Mouse (Mus musculus) forebrain, embryonic 11.5 days (tissue): Measurements from ENCODE around the gene Eml3. TPM values are rescaled to one million over a fixed set of nuclear protein-coding genes. Genes with fewer than 3 reads are reported as not detected.

Source experiments
- ATAC-seq: fragments of 200-750 bp; cut with Nextera tagmentation; replicated peaks from 2 replicates; pipeline ENCODE4 v1.8.0; 2017; ENCODE audit warnings: moderate TSS enrichment; ENCODE audit not compliant: low FRiP score
- DNase-seq: peaks from one replicate; pipeline ENCODE4 v3.0.0-alpha.2; 2017; ENCODE audit warnings: low spot score
- H3K27ac ChIP-seq: fragments of 300-500 bp; sonication (generic); 2 replicates; pipeline ENCODE4 v1.5.1; 2014; ENCODE audit warnings: low read depth, low read length
- H3K27me3 ChIP-seq: fragments of 300-500 bp; sonication (generic); 2 replicates; pipeline ENCODE4 v1.6.1; 2014; ENCODE audit warnings: mild to moderate bottlenecking, low read length, mixed read lengths; ENCODE audit not compliant: control insufficient read depth, insufficient read depth
- H3K36me3 ChIP-seq: fragments of 300-500 bp; sonication (generic); 2 replicates; pipeline ENCODE4 v1.6.1; 2014; ENCODE audit warnings: mild to moderate bottlenecking, low read length, moderate library complexity, mixed read lengths; ENCODE audit not compliant: control insufficient read depth, insufficient read depth
- H3K4me1 ChIP-seq: fragments of 300-500 bp; sonication (generic); replicated peaks from 2 replicates; pipeline ENCODE4 v1.6.1; 2014; ENCODE audit warnings: low read length, mixed read lengths; ENCODE audit not compliant: control insufficient read depth, insufficient read depth
- H3K4me2 ChIP-seq: fragments of 300-500 bp; sonication (generic); 2 replicates; pipeline ENCODE4 v1.6.1; 2014; ENCODE audit warnings: low read depth, mild to moderate bottlenecking, low read length, moderate library complexity, mixed read lengths; ENCODE audit not compliant: severe bottlenecking
- H3K4me3 ChIP-seq: fragments of 300-500 bp; sonication (generic); 2 replicates; pipeline ENCODE4 v1.5.1; 2014; ENCODE audit warnings: low read depth, low read length
- H3K9ac ChIP-seq: fragments of 300-500 bp; sonication (generic); 2 replicates; pipeline ENCODE4 v1.6.1; 2014; ENCODE audit warnings: low read length
- H3K9me3 ChIP-seq: fragments of 300-500 bp; sonication (generic); 2 replicates; pipeline ENCODE4 v1.6.1; 2016; ENCODE audit warnings: low read length, mixed read lengths; ENCODE audit not compliant: control insufficient read depth
- WGBS: fragments of 180-500 bp; shearing (Covaris S2); extraction: QIAGEN DNeasy Blood & Tissue Kit; methylation state at CpG from one replicate; pipeline ENCODE4 v1.1.7; 2014; 5-methylcytosine and 5-hydroxymethylcytosine counted together
- polyA plus RNA-seq: library from polyadenylated mRNA; unstranded; fragments of >200 nt; fragmentation: Nextera tagmentation; extraction: Ambion mirVana; gene quantifications from 2 replicates; pipeline ENCODE4 v1.2.1, GENCODE M21; 2014

Gene Eml3
- polyA plus RNA-seq, 1 experiment from 2014 or later = 12.2 TPM

- peak; percentile 55 for ATAC-seq
- H3K9me3 ChIP-seq = no peaks in the 10 kb centered on the region
- H3K4me1 ChIP-seq = peaks cover 15% of the 10 kb centered on the region; the same call in 1 of the 2 replicates
- H3K27me3 ChIP-seq = no peaks in the 10 kb centered on the region
- H3K27ac ChIP-seq = peak overlapping the region; percentile 94
- peak overlapping the region; percentile 99 for H3K9ac ChIP-seq
- peak overlapping the region; percentile 65 for H3K4me2 ChIP-seq
- peak overlapping the region; percentile 97 for H3K4me3 ChIP-seq
- under 1% methylated on average over 46 of the region's 46 CpGs for WGBS
- DNase-seq = no peak
- H3K36me3 ChIP-seq = peaks cover 15% of the 10 kb centered on the region
Measured at GRCm38 (mm10) chr19:8942276-8942964, 13.1 kb downstream of the Eml3 start.

- H3K27ac ChIP-seq = no peak overlapping the region
- WGBS = 78% methylated on average over 2 of the region's 2 CpGs
- peaks cover 15% of the 10 kb centered on the region; the same call in 1 of the 2 replicates for H3K4me1 ChIP-seq
- H3K27me3 ChIP-seq = no peaks in the 10 kb centered on the region
- H3K36me3 ChIP-seq = peaks cover 21% of the 10 kb centered on the region
- DNase-seq = no peak
- H3K4me2 ChIP-seq = peak overlapping the region; percentile 65
- H3K9me3 ChIP-seq = no peaks in the 10 kb centered on the region
- H3K4me3 ChIP-seq = peak overlapping the region; percentile 97
- H3K9ac ChIP-seq = peak overlapping the region; percentile 99
- no peak for ATAC-seq
Measured at GRCm38 (mm10) chr19:8943047-8943446, 13.7 kb downstream of the Eml3 start.

- Histone ChIP-seq H3K4me1 (peaks cover 15% of the 10 kb centered on the region; the same call in 1 of the 2 replicates), H3K27ac (no peak overlapping the region), H3K27me3 (no peaks in the 10 kb centered on the region), H3K4me3 (peak overlapping the region; percentile 5; the same call in 1 of the 2 replicates), H3K9me3 (no peaks in the 10 kb centered on the region), H3K9ac (no peak overlapping the region), H3K36me3 (peaks cover 29% of the 10 kb centered on the region), H3K4me2 (peak overlapping the region; percentile 32; the same call in 1 of the 2 replicates)
- DNase-seq (peak; percentile 47), ATAC-seq (no peak)
- 81% methylated on average over 5 of the region's 5 CpGs for WGBS
Measured at GRCm38 (mm10) chr19:8944062-8944461, 14.7 kb downstream of the Eml3 start.

- Histone ChIP-seq H3K27me3 (no peaks in the 10 kb centered on the region), H3K36me3 (peaks cover 33% of the 10 kb centered on the region), H3K9me3 (no peaks in the 10 kb centered on the region), H3K4me1 (peaks cover 15% of the 10 kb centered on the region; the same call in 1 of the 2 replicates), H3K9ac (no peak overlapping the region), H3K4me3 (no peak overlapping the region), H3K4me2 (no peak overlapping the region), H3K27ac (no peak overlapping the region)
- DNase-seq = peak; percentile 79
- 49% methylated on average over 5 of the region's 5 CpGs for WGBS
- no peak for ATAC-seq
Measured at GRCm38 (mm10) chr19:8944750-8945149, 15.4 kb downstream of the Eml3 start.

- H3K27me3 ChIP-seq = no peaks in the 10 kb centered on the region
- H3K9ac ChIP-seq = no peak overlapping the region
- no peak overlapping the region for H3K4me3 ChIP-seq
- no peaks in the 10 kb centered on the region for H3K9me3 ChIP-seq
- ATAC-seq (no peak), DNase-seq (no peak)
- peaks cover 33% of the 10 kb centered on the region for H3K36me3 ChIP-seq
- no peak overlapping the region for H3K27ac ChIP-seq
- H3K4me2 ChIP-seq = no peak overlapping the region
- 87% methylated on average over 6 of the region's 6 CpGs for WGBS
- peaks cover 15% of the 10 kb centered on the region; the same call in 1 of the 2 replicates for H3K4me1 ChIP-seq
Measured at GRCm38 (mm10) chr19:8945251-8945650, 15.9 kb downstream of the Eml3 start.

- DNase-seq = no peak
- 91% methylated on average over 7 of the region's 7 CpGs for WGBS
- Histone ChIP-seq H3K27ac (no peak overlapping the region), H3K4me2 (no peak overlapping the region), H3K36me3 (peaks cover 39% of the 10 kb centered on the region), H3K4me3 (no peak overlapping the region), H3K9me3 (no peaks in the 10 kb centered on the region), H3K4me1 (peaks cover 9% of the 10 kb centered on the region; the same call in 1 of the 2 replicates), H3K27me3 (no peaks in the 10 kb centered on the region), H3K9ac (no peak overlapping the region)
- ATAC-seq = no peak
Measured at GRCm38 (mm10) chr19:8946929-8947328, 17.6 kb downstream of the Eml3 start.

- Histone ChIP-seq H3K9ac (no peak overlapping the region), H3K27ac (no peak overlapping the region), H3K27me3 (no peaks in the 10 kb centered on the region), H3K4me2 (no peak overlapping the region), H3K36me3 (peaks cover 41% of the 10 kb centered on the region), H3K4me1 (peaks cover 7% of the 10 kb centered on the region), H3K9me3 (no peaks in the 10 kb centered on the region), H3K4me3 (no peak overlapping the region)
- WGBS = 95% methylated on average over 5 of the region's 5 CpGs
- DNase-seq (no peak), ATAC-seq (no peak)
Measured at GRCm38 (mm10) chr19:8950190-8950589, 20.8 kb downstream of the Eml3 start.

GRCm38 (mm10) chr19:8952241-8952640 lies 22.9 kb downstream of the Eml3 start:
- Histone ChIP-seq H3K27me3 (no peaks in the 10 kb centered on the region), H3K36me3 (peaks cover 27% of the 10 kb centered on the region), H3K4me2 (no peak overlapping the region), H3K27ac (no peak overlapping the region; the same call in 1 of the 2 replicates), H3K9ac (no peak overlapping the region), H3K4me1 (peaks cover 7% of the 10 kb centered on the region), H3K9me3 (no peaks in the 10 kb centered on the region), H3K4me3 (no peak overlapping the region)
- 86% methylated on average over 9 of the region's 9 CpGs for WGBS
- DNase-seq = peak; percentile 54
- no peak for ATAC-seq
